In the genomic region with DNA sequence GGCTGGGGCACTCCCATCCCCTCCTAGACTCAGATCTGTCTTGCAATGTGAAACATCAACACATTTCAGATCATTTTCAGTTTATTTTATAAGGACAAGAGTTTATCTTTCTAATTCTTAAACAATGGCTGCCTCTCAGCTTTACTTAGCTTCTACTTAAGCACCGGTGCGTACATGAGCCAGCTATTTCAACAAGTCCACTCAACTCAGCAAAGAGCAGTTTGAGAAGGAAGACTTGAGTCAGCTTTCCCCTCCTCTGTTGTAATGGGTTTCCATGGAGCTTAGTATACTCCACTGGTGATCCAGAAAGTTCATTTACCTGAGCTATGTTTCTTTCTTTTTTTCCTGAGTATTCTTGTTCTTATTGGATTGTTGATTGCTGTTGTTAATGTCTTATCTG, we compare ENCODE assay signal across 24 mouse cellular contexts.
DNase-seq lines count a peak whose midpoint lies in the region; ATAC-seq and TF ChIP-seq lines count a peak whose summit lies in the region.
"Had no signal": no experiment of that assay in that cellular context is flagged by ENCODE, and none has a peak within 500 bp of the region (broad histone marks: within the 10 kb centered on the region; RNA-seq: fewer than 3 reads in every experiment).

No protein-coding gene starts in this region.

- peaks cover 10% of the 10 kb centered on the region; the same call in 1 of the 2 replicates for H3K4me1 ChIP-seq in lung, embryonic 16.5 days (replicated peaks; ENCODE audit: control insufficient read depth, insufficient read depth, low read length)
- H3K4me1 ChIP-seq in lung, adult 2 months (ENCODE audit: control insufficient read depth, insufficient read depth, low read length): peaks cover 4% of the 10 kb centered on the region; the same call in 1 of the 2 replicates
- H3K4me1 ChIP-seq: embryonic facial prominence, embryonic 12.5 days had no signal

- intact Hi-C loops in gastrocnemius, postnatal 36 days (cut with DNase I): no loop called here

- no peaks in the 10 kb centered on the region for H3K36me3 ChIP-seq in lung, embryonic 16.5 days (ENCODE audit: control insufficient read depth, insufficient read depth, low read length)
- H3K36me3 ChIP-seq: embryonic facial prominence, embryonic 10.5 days; embryonic facial prominence, embryonic 12.5 days; forebrain, embryonic 15.5 days; G1E had no signal

- H3K9me3 ChIP-seq in lung, embryonic 16.5 days (ENCODE audit: control insufficient read depth, low read length): no peaks in the 10 kb centered on the region
- H3K9me3 ChIP-seq: embryonic facial prominence, embryonic 10.5 days; embryonic facial prominence, embryonic 12.5 days; forebrain, embryonic 13.5 days; forebrain, embryonic 15.5 days had no signal

- no peak for TF ChIP-seq CTCF in lung, adult 2 months (IDR thresholded peaks at IDR 0.05; ENCODE audit: insufficient read depth, low read length)

- no peak for TF ChIP-seq POLR2A in lung, adult 2 months (IDR thresholded peaks at IDR 0.05; ENCODE audit: borderline replicate concordance, extremely low read depth, low read depth, low read length)

- H3K4me3 ChIP-seq in lung, embryonic 16.5 days (ENCODE audit: low read length): no peak overlapping the region
- no peak overlapping the region for H3K4me3 ChIP-seq in lung, adult 2 months (replicated peaks; ENCODE audit: extremely low read depth, low read depth, low read length)
- H3K4me3 ChIP-seq: embryonic facial prominence, embryonic 10.5 days; embryonic facial prominence, embryonic 12.5 days; forebrain, embryonic 13.5 days; forebrain, embryonic 15.5 days had no signal

- no peak overlapping the region for H3K4me2 ChIP-seq in lung, embryonic 16.5 days (ENCODE audit: low read depth, low read length)
- H3K4me2 ChIP-seq: embryonic facial prominence, embryonic 12.5 days; forebrain, embryonic 13.5 days; forebrain, embryonic 15.5 days had no signal

- 41% methylated on average over 2 of the region's 2 CpGs for WGBS in lung, embryonic 16.5 days
- WGBS in lung, adult 2 months: 54% methylated on average over 2 of the region's 2 CpGs

- no peak overlapping the region for H3K9ac ChIP-seq in lung, embryonic 16.5 days (ENCODE audit: low read length)
- H3K9ac ChIP-seq: embryonic facial prominence, embryonic 12.5 days; forebrain, embryonic 13.5 days; forebrain, embryonic 15.5 days had no signal

- peak; percentile 70; the same call in 1 of the 2 replicates for ATAC-seq in lung, embryonic 16.5 days (ENCODE audit: low read depth)
- ATAC-seq: activated CD4-positive, CD25-positive, alpha-beta regulatory T cell, adult 4 months; CD4-positive, CD25-positive, alpha-beta regulatory T cell, adult 4 months; forebrain, embryonic 13.5 days; forebrain, embryonic 15.5 days; Patski had no signal

- DNase-seq in lung, postnatal 14 days: no peak
- DNase-seq in lung, postnatal 25 days (ENCODE audit: low spot score): peak; percentile 28
- DNase-seq in lung, adult 2 months: no peak
- peak; percentile 33 for DNase-seq in lung, postnatal 36 days
- no peak for DNase-seq in gastrocnemius, postnatal 36 days
- DNase-seq: adrenal gland, adult 8-10 months; adrenal gland, postnatal 14 days; adrenal gland, postnatal 36 days; B cell, adult 2 months; cerebellum, adult 11-12 months; cerebellum, adult 2 months; cerebellum, adult 9-10 months; cerebellum, postnatal 10 days; cerebellum, postnatal 25 days had no signal

- no peak overlapping the region for H3K27ac ChIP-seq in lung, embryonic 16.5 days (ENCODE audit: low read length)
- H3K27ac ChIP-seq: embryonic facial prominence, embryonic 10.5 days; embryonic facial prominence, embryonic 12.5 days; forebrain, embryonic 13.5 days; forebrain, embryonic 15.5 days had no signal

- no peaks in the 10 kb centered on the region for H3K27me3 ChIP-seq in lung, embryonic 16.5 days (ENCODE audit: control insufficient read depth, insufficient read depth, low read depth, low read length)
- H3K27me3 ChIP-seq: CH12.LX; embryonic facial prominence, embryonic 12.5 days; forebrain, embryonic 13.5 days; forebrain, embryonic 15.5 days; Patski had no signal

Comparison
In these comparisons a context has a peak if more than half of its experiments do, and no peak if none do; other contexts are left out.
1. DNase-seq: peak in lung, postnatal 25 days (single experiment) and lung, postnatal 36 days (single experiment); none in lung, postnatal 14 days (single experiment), lung, adult 2 months (single experiment) and gastrocnemius, postnatal 36 days (0 of 2).